In genomic region chr11:35297319-35297718, GRCm38 (mm10) we compare ENCODE assay signal across 11 mouse cellular contexts.
DNase-seq lines count a peak whose midpoint lies in the region; ATAC-seq and TF ChIP-seq lines count a peak whose summit lies in the region.
"Had no signal": no experiment of that assay in that cellular context is flagged by ENCODE, and none has a peak within 500 bp of the region (broad histone marks: within the 10 kb centered on the region; RNA-seq: fewer than 3 reads in every experiment).

No protein-coding gene starts in this region.

- H3K4me1 ChIP-seq in lung, embryonic 16.5 days (replicated peaks; ENCODE audit: control insufficient read depth, insufficient read depth, low read length) = peaks cover 16% of the 10 kb centered on the region
- peaks cover 15% of the 10 kb centered on the region for H3K4me1 ChIP-seq in forebrain, embryonic 12.5 days

- peak; percentile 14 to 17 for DNase-seq in spleen, postnatal 36 days (ENCODE audit: low spot score in 2 of 2)
- DNase-seq in spleen, postnatal 10 days (ENCODE audit: low spot score in 2 of 2) = no peak
- peak; percentile 50 for DNase-seq in heart, postnatal 4 days
- no peak for DNase-seq in left cerebral cortex, adult 11 months (ENCODE audit: low spot score)
- no peak for DNase-seq in left cerebral cortex, adult 2 months (ENCODE audit: extremely low spot score in 1 of 2, low spot score in 2 of 2)
- no peak for DNase-seq in cerebellum, postnatal 4 days (ENCODE audit: low spot score in 2 of 2)

- H3K9ac ChIP-seq in lung, embryonic 16.5 days (ENCODE audit: low read length) = no peak overlapping the region
- H3K9ac ChIP-seq in forebrain, embryonic 12.5 days = no peak overlapping the region
- H3K9ac ChIP-seq: embryonic facial prominence, embryonic 13.5 days; liver, embryonic 14.5 days had no signal

- H3K4me3 ChIP-seq in lung, embryonic 16.5 days (ENCODE audit: low read length) = no peak overlapping the region
- no peak overlapping the region for H3K4me3 ChIP-seq in forebrain, embryonic 12.5 days (replicated peaks)
- no peak overlapping the region for H3K4me3 ChIP-seq in left cerebral cortex, adult 2 months
- H3K4me3 ChIP-seq: embryonic facial prominence, embryonic 13.5 days; hindbrain, embryonic 10.5 days had no signal

- no peaks in the 10 kb centered on the region for H3K36me3 ChIP-seq in lung, embryonic 16.5 days (ENCODE audit: control insufficient read depth, insufficient read depth, low read length)
- H3K36me3 ChIP-seq in forebrain, embryonic 12.5 days (replicated peaks) = no peaks in the 10 kb centered on the region
- H3K36me3 ChIP-seq: embryonic facial prominence, embryonic 13.5 days; hindbrain, embryonic 10.5 days had no signal

- no peaks in the 10 kb centered on the region for H3K27me3 ChIP-seq in lung, embryonic 16.5 days (ENCODE audit: control insufficient read depth, insufficient read depth, low read depth, low read length)
- H3K27me3 ChIP-seq in forebrain, embryonic 12.5 days = peaks cover 38% of the 10 kb centered on the region
- H3K27me3 ChIP-seq: embryonic facial prominence, embryonic 13.5 days had no signal

- peak; percentile 58 for ATAC-seq in lung, embryonic 16.5 days (ENCODE audit: low read depth)
- no peak for ATAC-seq in forebrain, embryonic 12.5 days (ENCODE audit: low FRiP score)

- no peak overlapping the region for H3K27ac ChIP-seq in lung, embryonic 16.5 days (ENCODE audit: low read length)
- no peak overlapping the region for H3K27ac ChIP-seq in forebrain, embryonic 12.5 days
- H3K27ac ChIP-seq in left cerebral cortex, adult 2 months = no peak overlapping the region
- H3K27ac ChIP-seq: embryonic facial prominence, embryonic 13.5 days; hindbrain, embryonic 10.5 days; liver, embryonic 14.5 days had no signal

- TF ChIP-seq CTCF in left cerebral cortex, adult 2 months (IDR thresholded peaks at IDR 0.05) = no peak

- intact Hi-C loops in left cerebral cortex, adult 2 months (cut with DNase I) = no loop called here

- no peak overlapping the region for H3K4me2 ChIP-seq in lung, embryonic 16.5 days (ENCODE audit: low read depth, low read length)
- H3K4me2 ChIP-seq in forebrain, embryonic 12.5 days = no peak overlapping the region
- H3K4me2 ChIP-seq: embryonic facial prominence, embryonic 13.5 days had no signal

- no peaks in the 10 kb centered on the region for H3K9me3 ChIP-seq in lung, embryonic 16.5 days (ENCODE audit: control insufficient read depth, low read length)
- no peaks in the 10 kb centered on the region for H3K9me3 ChIP-seq in forebrain, embryonic 12.5 days
- H3K9me3 ChIP-seq: embryonic facial prominence, embryonic 13.5 days; hindbrain, embryonic 10.5 days had no signal

- WGBS in lung, embryonic 16.5 days = 43% methylated on average over 5 of the region's 5 CpGs
- whole genome bisulfite sequencing in forebrain, embryonic 12.5 days = 74% methylated on average over 5 of the region's 5 CpGs

Comparison
In these comparisons a context has a peak if more than half of its experiments do, and no peak if none do; other contexts are left out.
1. DNase-seq: peak in spleen, postnatal 36 days (2 of 2) and heart, postnatal 4 days (single experiment); none in spleen, postnatal 10 days (0 of 2), left cerebral cortex, adult 11 months (single experiment), left cerebral cortex, adult 2 months (0 of 2) and cerebellum, postnatal 4 days (0 of 2).